Mouse (Mus musculus) testis, adult 10 weeks (tissue): ENCODE measurements around the gene Vmn1r179. TPM values are rescaled to one million over a fixed set of nuclear protein-coding genes. Genes with fewer than 3 reads are reported as not detected.

Experiments used
- polyA plus RNA-seq: library from polyadenylated mRNA; stranded (reverse); fragments of 350-450 nt; fragmentation: Illumina TruSeq; extraction: RNeasy Lipid Tissue Mini Kit (QIAGEN cat#74804); gene quantifications from one replicate; pipeline ENCODE4 v1.2.3, GENCODE M21; 2014; ENCODE audit warnings: low read depth, low replicate concordance

Vmn1r179 gene
- not detected for polyA plus RNA-seq

GRCm38 (mm10) chr7:23926678-23927077 lies at the start of gene Vmn1r179:
Gene Vmn1r179 (plus strand): TSS chr7:23926978.

GRCm38 (mm10) chr7:23891709-23892108 lies 35.1 kb upstream of the Vmn1r179 start, which contains the start of gene Vmn1r178:
Gene Vmn1r178 (plus strand): TSS chr7:23892009.

GRCm38 (mm10) chr7:23950332-23950731 lies 23.6 kb downstream of the Vmn1r179 start, which contains the start of gene Vmn1r180:
Gene Vmn1r180 (plus strand): TSS chr7:23950632.

DNA sequence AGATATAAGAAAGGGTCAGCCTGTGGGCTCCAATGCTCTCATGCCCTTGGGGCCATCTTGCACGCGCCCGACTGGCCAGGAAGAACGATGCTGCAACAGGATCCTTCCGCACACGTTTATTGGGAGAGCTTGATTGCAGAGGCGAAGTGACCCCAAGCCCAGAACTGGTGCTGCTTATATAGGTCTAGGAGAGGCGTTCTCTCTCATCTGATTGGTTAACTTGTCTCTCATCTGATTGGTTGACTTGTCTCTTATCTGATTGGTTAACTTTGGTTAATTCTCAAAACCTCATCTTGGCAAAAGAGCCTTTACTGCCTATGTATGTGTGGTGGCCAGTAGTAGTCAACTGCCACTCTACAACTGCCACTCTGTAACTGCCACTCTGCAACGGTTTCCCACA lies 47.5 kb downstream of the Vmn1r179 start, which contains the start of gene Vmn1r181:
TSS of gene Vmn1r181 (plus strand) at position 301 of the 400 bp plus-strand sequence.

Other genes starting within 250 kb of the Vmn1r179 start
- gene Vmn1r173, start 226.3 kb upstream of the Vmn1r179 start, polyA plus RNA-seq = not detected
- not detected for gene Vmn1r174, start 174.7 kb upstream of the Vmn1r179 start, polyA plus RNA-seq
- gene Vmn1r175, start 116.3 kb upstream of the Vmn1r179 start, polyA plus RNA-seq = not detected
- not detected for gene Vmn1r176, start 89.6 kb upstream of the Vmn1r179 start, polyA plus RNA-seq
- not detected for gene Vmn1r177, start 60.5 kb upstream of the Vmn1r179 start, polyA plus RNA-seq
- not detected for gene Vmn1r178, start 35.0 kb upstream of the Vmn1r179 start, polyA plus RNA-seq
- not detected for gene Vmn1r180, start 23.7 kb downstream of the Vmn1r179 start, polyA plus RNA-seq
- 9.7 TPM for gene Vmn1r181, start 47.6 kb downstream of the Vmn1r179 start, polyA plus RNA-seq
- gene V1rd19, start 74.7 kb downstream of the Vmn1r179 start, polyA plus RNA-seq = 0.35 TPM
- gene Vmn1r183, start 126.3 kb downstream of the Vmn1r179 start, polyA plus RNA-seq = not detected
- 6.5 TPM for gene Zfp180, start 154.9 kb downstream of the Vmn1r179 start, polyA plus RNA-seq
- gene Zfp112, start 185.3 kb downstream of the Vmn1r179 start, polyA plus RNA-seq = 0.52 TPM
- gene Zfp235, start 207.2 kb downstream of the Vmn1r179 start, polyA plus RNA-seq = 1.3 TPM
- gene Zfp114, start 248.1 kb downstream of the Vmn1r179 start, polyA plus RNA-seq = 0.21 TPM